36 mouse cellular contexts compared by ENCODE assay signal in genomic region chr14:55689433-55689832, GRCm38 (mm10). TPM values are rescaled to one million over a fixed set of nuclear protein-coding genes. Genes with fewer than 3 reads are reported as not detected.
"Had no signal": no experiment of that assay in that cellular context is flagged by ENCODE, and none has a peak within 500 bp of the region (broad histone marks: within the 10 kb centered on the region; RNA-seq: fewer than 3 reads in every experiment).

No protein-coding gene starts in this region.

- DNase-seq: heart, postnatal 10 days; heart, postnatal 36 days; heart, postnatal 4 days; kidney, adult 11 months; kidney, adult 18-20 months; kidney, adult 2 months; kidney, adult 8-10 months; kidney, postnatal 10 days; kidney, postnatal 14 days; kidney, postnatal 25 days; kidney, postnatal 36 days; kidney, postnatal 4 days; layer of hippocampus, adult 9-11 months; layer of hippocampus, postnatal 36 days had no signal

- H3K4me1 ChIP-seq: heart, embryonic 10.5 days; heart, embryonic 12.5 days; heart, embryonic 13.5 days; heart, embryonic 15.5 days; hindbrain, embryonic 10.5 days; hindbrain, embryonic 12.5 days; hindbrain, embryonic 13.5 days; hindbrain, embryonic 15.5 days; intestine, embryonic 15.5 days; kidney, embryonic 15.5 days had no signal

- H3K9me3 ChIP-seq: heart, embryonic 10.5 days; heart, embryonic 12.5 days; heart, embryonic 13.5 days; heart, embryonic 15.5 days; hindbrain, embryonic 12.5 days; hindbrain, embryonic 13.5 days; hindbrain, embryonic 15.5 days; intestine, embryonic 15.5 days; kidney, embryonic 15.5 days had no signal

- H3K27me3 ChIP-seq: heart, embryonic 12.5 days; hindbrain, embryonic 12.5 days; hindbrain, embryonic 15.5 days; intestine, embryonic 15.5 days; kidney, embryonic 15.5 days had no signal

- ATAC-seq: hindbrain, embryonic 16.5 days; hindbrain, postnatal 0 days; inflammation-experienced regulatory T-cells, adult 6 months; intestine, embryonic 15.5 days; intestine, embryonic 16.5 days; intestine, postnatal 0 days had no signal

- H3K4me3 ChIP-seq: heart, embryonic 10.5 days; heart, embryonic 12.5 days; heart, embryonic 13.5 days; heart, embryonic 15.5 days; hindbrain, embryonic 10.5 days; hindbrain, embryonic 12.5 days; hindbrain, embryonic 13.5 days; hindbrain, embryonic 15.5 days; intestine, embryonic 15.5 days; kidney, embryonic 15.5 days; layer of hippocampus, adult 2 months; left cerebral cortex, adult 2 months had no signal

- H3K36me3 ChIP-seq: heart, embryonic 10.5 days; heart, embryonic 12.5 days; heart, embryonic 13.5 days; heart, embryonic 15.5 days; hindbrain, embryonic 10.5 days; hindbrain, embryonic 12.5 days; hindbrain, embryonic 13.5 days; hindbrain, embryonic 15.5 days; intestine, embryonic 15.5 days; kidney, embryonic 15.5 days had no signal

- H3K4me2 ChIP-seq: heart, embryonic 11.5 days; heart, embryonic 12.5 days; heart, embryonic 13.5 days; heart, embryonic 15.5 days; hindbrain, embryonic 12.5 days; hindbrain, embryonic 13.5 days; hindbrain, embryonic 14.5 days; hindbrain, embryonic 15.5 days; intestine, embryonic 15.5 days; kidney, embryonic 15.5 days had no signal

- H3K27ac ChIP-seq: heart, embryonic 10.5 days; heart, embryonic 13.5 days; heart, embryonic 15.5 days; hindbrain, embryonic 10.5 days; hindbrain, embryonic 12.5 days; hindbrain, embryonic 13.5 days; hindbrain, embryonic 14.5 days; hindbrain, embryonic 15.5 days; hindbrain, postnatal 0 days; intestine, embryonic 15.5 days; kidney, embryonic 15.5 days; kidney, postnatal 0 days; layer of hippocampus, adult 2 months; left cerebral cortex, adult 2 months had no signal

- H3K9ac ChIP-seq: heart, embryonic 12.5 days; heart, embryonic 13.5 days; heart, embryonic 15.5 days; hindbrain, embryonic 12.5 days; hindbrain, embryonic 13.5 days; hindbrain, embryonic 14.5 days; hindbrain, embryonic 15.5 days; intestine, embryonic 15.5 days; kidney, embryonic 15.5 days had no signal

RNA-seq across cellular contexts. Expression of gene Tgm1, which starts 24.3 kb away (rescaled TPM):
- total RNA-seq: layer of hippocampus, adult 18-20 months; layer of hippocampus, adult 2 months; left cerebral cortex, adult 18-20 months; left cerebral cortex, adult 2 months had no signal
- polyA plus RNA-seq: inflammation-experienced regulatory T-cells, adult 6 months had no signal
